Mouse (Mus musculus) midbrain, embryonic 14.5 days (tissue): ENCODE measurements around the gene Serping1. TPM values are rescaled to one million over a fixed set of nuclear protein-coding genes. Genes with fewer than 3 reads are reported as not detected.

ENCODE experiments used
- ATAC-seq: fragments of 200-750 bp; cut with Nextera tagmentation; 2 replicates; pipeline ENCODE4 v1.8.0; 2017; ENCODE audit warnings: moderate number of reproducible peaks, moderate library complexity; ENCODE audit not compliant: low FRiP score, low TSS enrichment
- DNase-seq: peaks from one replicate; pipeline ENCODE4 v3.0.0-alpha.2; 2015
- H3K27ac ChIP-seq: fragments of 300-500 bp; sonication (generic); replicated peaks from 2 replicates; pipeline ENCODE4 v1.5.1; 2014; ENCODE audit warnings: mild to moderate bottlenecking, low read depth, low read length, moderate library complexity
- H3K27me3 ChIP-seq: fragments of 300-500 bp; sonication (generic); 2 replicates; pipeline ENCODE4 v1.6.1; 2014; ENCODE audit warnings: low read length, control low read depth, mixed read lengths; ENCODE audit not compliant: control insufficient read depth, insufficient read depth
- H3K36me3 ChIP-seq: fragments of 300-500 bp; sonication (generic); 2 replicates; pipeline ENCODE4 v1.6.1; 2014; ENCODE audit warnings: low read length, control low read depth; ENCODE audit not compliant: control insufficient read depth, insufficient read depth
- H3K4me1 ChIP-seq: fragments of 300-500 bp; sonication (generic); 2 replicates; pipeline ENCODE4 v1.6.1; 2014; ENCODE audit warnings: mild to moderate bottlenecking, antibody characterized with exemption, low read length, control low read depth; ENCODE audit not compliant: control insufficient read depth, insufficient read depth
- H3K4me2 ChIP-seq: fragments of 300-500 bp; sonication (generic); 2 replicates; pipeline ENCODE4 v1.6.1; 2014; ENCODE audit warnings: mild to moderate bottlenecking, low read length, moderate library complexity
- H3K4me3 ChIP-seq: fragments of 300-500 bp; sonication (generic); replicated peaks from 2 replicates; pipeline ENCODE4 v1.5.1; 2014; ENCODE audit warnings: low read depth, low read length
- H3K9ac ChIP-seq: fragments of 300-500 bp; sonication (generic); replicated peaks from 2 replicates; pipeline ENCODE4 v1.6.1; 2014; ENCODE audit warnings: mild to moderate bottlenecking, low read length, moderate library complexity
- H3K9me3 ChIP-seq: fragments of 300-500 bp; sonication (generic); 2 replicates; pipeline ENCODE4 v1.6.1; 2016; ENCODE audit warnings: low read length, control low read depth, mixed read lengths; ENCODE audit not compliant: control insufficient read depth
- WGBS: fragments of 180-500 bp; shearing (Covaris S2); extraction: QIAGEN DNeasy Blood & Tissue Kit; methylation state at CpG from one replicate; pipeline ENCODE4 v1.1.7; 2014; 5-methylcytosine and 5-hydroxymethylcytosine counted together
- polyA plus RNA-seq: library from polyadenylated mRNA; unstranded; fragments of >200 nt; fragmentation: Nextera tagmentation; extraction: Ambion mirVana; gene quantifications from 2 replicates; pipeline ENCODE4 v1.2.1, GENCODE M21; 2014

The Serping1 gene
- polyA plus RNA-seq, 1 experiment from 2014 or later, result 33.6 TPM

DNA sequence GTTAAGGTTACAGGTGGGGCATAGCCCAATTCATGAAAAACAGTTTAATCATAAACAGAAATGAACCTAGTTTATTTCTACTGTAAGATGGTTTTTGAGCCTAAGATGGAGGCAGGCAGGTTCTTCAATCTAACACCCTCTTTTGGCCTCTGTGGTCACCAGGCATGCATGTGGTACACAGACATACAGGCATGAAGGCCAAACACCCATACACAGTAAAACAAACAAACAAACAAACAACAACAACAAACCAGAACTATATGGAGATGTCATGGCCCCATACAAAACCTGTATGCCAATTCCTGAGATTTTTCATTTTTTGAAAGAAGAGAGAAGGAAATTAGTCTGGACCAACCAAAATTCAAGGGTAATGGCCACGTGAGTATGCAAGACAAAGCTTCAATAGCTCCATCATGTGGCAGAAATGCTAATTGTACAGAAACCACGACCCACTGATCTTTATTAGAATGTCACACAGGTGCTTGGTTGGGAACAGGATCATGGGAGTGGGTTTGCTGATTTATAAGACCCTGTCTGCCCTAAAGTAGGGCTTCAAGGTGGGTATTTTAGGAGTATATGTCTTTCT lies 16.6 kb downstream of the Serping1 start:
- ATAC-seq, result peak; percentile 68; the same call in 1 of the 2 replicates
- H3K27me3 ChIP-seq, result no peaks in the 10 kb centered on the region
- H3K9ac ChIP-seq, result no peak overlapping the region
- WGBS, result 2% methylated on average over 2 of the region's 2 CpGs
- DNase-seq, result peak; percentile 82
- no peaks in the 10 kb centered on the region for H3K4me1 ChIP-seq
- H3K9me3 ChIP-seq, result no peaks in the 10 kb centered on the region
- no peaks in the 10 kb centered on the region for H3K36me3 ChIP-seq
- H3K4me2 ChIP-seq, result no peak overlapping the region
- H3K27ac ChIP-seq, result no peak overlapping the region
- H3K4me3 ChIP-seq, result no peak overlapping the region

DNA sequence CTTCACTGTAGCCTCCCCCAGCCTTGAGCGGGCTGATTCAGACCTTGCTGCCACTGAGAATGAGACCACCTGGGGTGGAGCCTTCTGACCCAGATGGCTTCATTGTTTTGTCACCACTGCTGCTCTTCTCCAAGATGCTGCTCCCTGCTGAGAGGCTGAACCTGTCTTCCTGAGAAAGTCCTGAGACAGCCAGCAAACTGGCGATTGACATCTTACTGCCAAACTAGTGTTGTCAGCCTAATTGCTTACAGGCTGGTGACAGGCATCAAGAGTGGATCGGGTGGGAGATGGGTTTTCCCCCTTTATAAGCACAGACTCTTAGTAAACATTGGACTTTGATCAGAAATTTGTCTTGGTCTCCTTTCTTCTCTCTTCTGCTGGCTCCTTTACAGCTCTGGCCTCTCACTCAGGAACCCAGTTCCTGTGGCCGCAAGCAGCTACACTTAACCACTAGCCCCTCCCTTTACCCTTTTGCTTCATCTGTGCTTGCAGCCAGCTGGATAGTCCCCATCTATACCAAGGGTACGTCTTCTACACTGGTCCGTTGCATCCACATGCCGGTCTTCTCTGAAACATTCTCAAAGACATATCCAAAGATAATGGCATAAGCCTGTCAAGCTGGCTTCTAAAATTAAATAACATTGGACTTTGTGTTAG lies 18.1 kb downstream of the Serping1 start:
- Histone ChIP-seq H3K27me3 (no peaks in the 10 kb centered on the region), H3K27ac (no peak overlapping the region), H3K9ac (no peak overlapping the region), H3K4me1 (no peaks in the 10 kb centered on the region), H3K36me3 (no peaks in the 10 kb centered on the region), H3K4me2 (no peak overlapping the region), H3K4me3 (no peak overlapping the region), H3K9me3 (no peaks in the 10 kb centered on the region)
- no peak for ATAC-seq
- DNase-seq, result no peak
- 55% methylated on average over 7 of the region's 7 CpGs for WGBS

DNA sequence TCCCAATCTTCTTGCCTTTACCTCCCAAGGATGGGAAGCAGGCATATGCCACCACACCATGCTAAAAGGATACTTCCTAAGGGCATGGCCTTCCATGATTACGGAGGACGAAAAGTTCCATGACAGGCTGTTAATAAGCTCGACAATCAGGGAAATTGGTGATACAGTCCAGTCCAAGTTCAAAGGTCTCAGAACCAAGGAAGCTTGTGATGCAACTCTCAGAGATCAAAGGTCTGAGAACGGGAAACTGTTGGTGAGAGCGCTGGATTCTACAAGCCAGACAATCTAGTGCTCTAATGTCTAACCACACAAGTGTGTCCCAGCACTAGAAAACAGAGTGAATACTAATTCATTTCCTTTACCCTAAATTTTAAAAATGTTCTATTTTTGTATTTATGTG lies 19.0 kb downstream of the Serping1 start:
- H3K36me3 ChIP-seq, result no peaks in the 10 kb centered on the region
- no peak overlapping the region for H3K9ac ChIP-seq
- no peaks in the 10 kb centered on the region for H3K4me1 ChIP-seq
- H3K4me3 ChIP-seq, result no peak overlapping the region
- no peak overlapping the region for H3K4me2 ChIP-seq
- H3K9me3 ChIP-seq, result no peaks in the 10 kb centered on the region
- no peak overlapping the region for H3K27ac ChIP-seq
- ATAC-seq, result no peak
- H3K27me3 ChIP-seq, result no peaks in the 10 kb centered on the region
- no peak for DNase-seq
- WGBS, result 88% methylated on average over 5 of the region's 5 CpGs

DNA sequence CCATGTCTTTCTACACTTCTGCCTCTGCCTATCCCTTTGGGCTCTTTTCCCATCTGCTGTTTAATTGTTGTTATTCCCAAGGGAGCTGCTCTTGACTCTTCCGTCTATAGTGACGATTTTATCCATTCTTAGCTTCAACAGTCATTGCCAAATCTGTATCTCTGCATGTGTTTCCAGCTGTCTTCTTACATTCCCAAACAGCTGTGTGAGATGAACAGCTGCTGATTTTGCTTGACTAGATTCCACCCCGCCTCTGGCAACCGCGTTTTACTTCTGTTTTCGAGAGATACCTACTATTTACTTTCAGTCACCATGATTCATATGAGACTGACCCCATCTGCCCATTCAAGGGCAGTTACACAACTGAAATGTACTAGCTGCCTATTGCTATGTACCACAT lies 25.1 kb downstream of the Serping1 start:
- Histone ChIP-seq H3K9me3 (no peaks in the 10 kb centered on the region), H3K36me3 (no peaks in the 10 kb centered on the region), H3K27me3 (no peaks in the 10 kb centered on the region), H3K4me1 (no peaks in the 10 kb centered on the region), H3K4me2 (no peak overlapping the region), H3K4me3 (no peak overlapping the region), H3K27ac (no peak overlapping the region), H3K9ac (no peak overlapping the region)
- no peak for DNase-seq
- ATAC-seq, result no peak
- 80% methylated on average over 6 of the region's 6 CpGs for WGBS

DNA sequence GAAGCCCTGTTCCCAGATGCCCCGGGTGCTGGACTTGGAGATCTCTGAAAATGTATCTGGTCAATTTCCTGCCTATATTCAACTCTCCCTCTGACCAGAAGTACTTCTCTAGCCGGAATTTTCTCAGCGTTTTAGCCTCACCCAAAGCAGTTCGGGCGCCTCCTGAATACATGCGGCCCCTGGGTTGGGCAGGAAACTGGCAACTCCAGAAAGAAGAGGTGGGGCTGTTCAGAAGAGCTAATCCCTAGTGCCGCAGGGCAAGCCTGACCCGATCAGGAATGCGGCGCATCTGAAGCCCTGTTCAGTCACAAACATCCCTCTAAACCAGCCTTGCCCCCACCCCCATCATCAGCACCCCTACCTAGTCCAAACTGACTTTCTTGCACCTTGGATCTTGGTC lies 31.1 kb downstream of the Serping1 start:
- Histone ChIP-seq H3K4me1 (peaks cover 26% of the 10 kb centered on the region), H3K27ac (peak overlapping the region; percentile 97), H3K36me3 (no peaks in the 10 kb centered on the region), H3K27me3 (no peaks in the 10 kb centered on the region), H3K4me2 (peak overlapping the region; percentile 86), H3K9ac (peak overlapping the region; percentile 34; the same call in 1 of the 2 replicates), H3K9me3 (no peaks in the 10 kb centered on the region), H3K4me3 (peak overlapping the region; percentile 72)
- peak; percentile 21 for ATAC-seq
- 1% methylated on average over 10 of the region's 10 CpGs for WGBS
- DNase-seq, result peak; percentile 58

DNA sequence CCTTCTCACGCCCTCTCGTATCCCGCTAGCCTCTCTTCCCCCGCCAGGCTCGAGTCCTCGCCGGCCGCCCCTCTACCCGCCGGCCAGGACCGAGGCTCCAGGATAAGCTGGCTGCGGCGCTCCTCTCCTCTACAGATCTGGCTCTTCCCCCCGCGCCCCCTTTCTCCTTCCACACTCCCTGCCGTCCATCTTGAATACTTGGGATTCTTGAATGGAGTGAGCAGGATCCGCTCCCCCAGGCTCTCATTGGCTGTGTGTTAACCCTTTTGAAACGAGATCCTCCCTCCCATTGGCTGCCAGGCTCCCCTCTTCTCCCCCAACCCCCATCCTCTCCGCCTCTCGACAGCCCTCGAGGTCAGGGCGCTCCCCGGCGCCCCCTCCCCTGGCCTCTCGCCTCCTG lies 31.7 kb downstream of the Serping1 start, which contains the start of gene Gm19426:
Gm19426 (minus strand) TSS at position 95 of the 400 bp plus-strand sequence.
- WGBS, result under 1% methylated on average over 25 of the region's 25 CpGs
- Histone ChIP-seq H3K4me1 (peaks cover 29% of the 10 kb centered on the region), H3K27ac (peak within 1 kb of the TSS; percentile 97), H3K36me3 (no peaks in the 10 kb centered on the region), H3K9me3 (no peaks in the 10 kb centered on the region), H3K4me3 (peak within 1 kb of the TSS; percentile 72), H3K27me3 (no peaks in the 10 kb centered on the region), H3K4me2 (peak within 1 kb of the TSS; percentile 86), H3K9ac (peak within 1 kb of the TSS; percentile 91)
- ATAC-seq (peak; percentile 91), DNase-seq (peak; percentile 95)

DNA sequence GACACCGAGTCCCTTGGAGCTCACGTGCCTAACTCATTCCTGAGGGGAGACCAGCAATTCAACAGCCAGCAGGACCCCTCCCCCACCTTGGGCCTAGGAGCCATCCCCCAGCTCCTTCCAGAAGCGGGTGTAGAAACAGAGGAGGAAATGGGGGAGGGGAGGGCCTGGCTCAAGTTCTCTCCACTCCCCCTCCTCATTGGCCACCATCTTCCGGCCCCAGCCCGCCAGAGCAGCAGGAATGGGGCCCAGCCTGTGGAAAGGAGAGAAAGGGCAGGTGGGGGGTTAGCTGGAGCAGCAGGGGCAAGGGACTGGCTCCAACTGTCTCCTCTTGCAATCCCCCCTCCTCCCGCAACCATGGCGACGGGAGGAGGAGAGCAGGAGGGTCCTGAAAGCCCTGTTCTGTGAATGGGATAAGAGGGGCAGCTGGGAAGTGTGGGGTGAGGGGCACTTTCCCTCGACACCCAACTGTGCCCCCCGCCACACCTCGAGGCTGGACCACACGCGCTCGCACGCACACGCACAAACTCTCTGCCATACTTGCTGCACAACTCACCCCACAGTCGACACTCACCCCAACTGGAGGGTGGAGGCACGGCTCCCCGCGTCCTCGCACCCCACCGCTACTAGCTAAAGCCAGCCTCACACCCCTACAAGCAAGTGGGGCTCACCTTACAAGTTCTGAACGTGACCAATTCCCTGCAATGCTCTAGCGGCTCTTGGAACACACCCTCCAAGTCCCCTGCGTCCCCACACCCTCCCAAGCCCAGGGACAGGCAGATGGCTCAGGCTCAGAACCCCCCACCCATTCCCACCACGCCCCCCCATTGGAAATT lies 32.6 kb downstream of the Serping1 start:
- Histone ChIP-seq H3K9ac (peak overlapping the region; percentile 91), H3K4me2 (peak overlapping the region; percentile 86), H3K36me3 (no peaks in the 10 kb centered on the region), H3K27ac (peak overlapping the region; percentile 97), H3K4me3 (peak overlapping the region; percentile 72), H3K9me3 (no peaks in the 10 kb centered on the region), H3K4me1 (peaks cover 37% of the 10 kb centered on the region), H3K27me3 (no peaks in the 10 kb centered on the region)
- under 1% methylated on average over 26 of the region's 26 CpGs for WGBS
- DNase-seq (peak; percentile 87), ATAC-seq (peak; percentile 79)

DNA sequence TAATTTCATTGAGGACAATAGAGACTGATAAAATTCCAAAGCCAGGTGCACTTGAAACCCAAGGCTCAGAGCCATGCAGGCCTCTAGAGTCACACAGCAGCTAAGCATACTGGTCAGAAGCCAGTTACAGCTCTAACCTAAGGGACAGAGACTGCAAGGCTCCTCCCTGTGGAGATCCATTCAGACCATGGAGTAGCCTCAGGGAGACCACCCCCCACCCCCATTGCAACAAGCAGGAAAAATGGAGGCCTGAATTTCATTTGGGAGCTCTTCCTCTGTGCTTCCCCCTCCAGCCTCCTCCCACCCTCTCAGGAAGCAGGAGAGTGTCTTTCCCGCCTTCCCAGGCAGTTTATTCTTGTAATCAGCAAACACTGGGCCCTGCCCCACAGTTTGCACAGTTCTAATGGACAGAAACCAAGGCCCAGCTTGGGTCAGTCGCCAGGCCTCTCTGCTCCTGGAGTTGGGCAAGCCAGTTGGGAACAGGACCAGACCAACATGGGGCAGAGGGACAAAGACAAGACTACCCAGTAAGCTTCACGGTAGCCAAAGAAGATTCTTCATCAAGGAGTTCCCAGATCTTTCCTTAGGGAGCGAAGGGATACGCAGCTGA lies 33.3 kb downstream of the Serping1 start:
- no peaks in the 10 kb centered on the region for H3K9me3 ChIP-seq
- ATAC-seq (no peak), DNase-seq (no peak)
- H3K4me1 ChIP-seq, result peaks cover 45% of the 10 kb centered on the region
- under 1% methylated on average over 5 of the region's 5 CpGs for WGBS
- peak overlapping the region; percentile 72 for H3K4me3 ChIP-seq
- H3K4me2 ChIP-seq, result peak overlapping the region; percentile 86
- no peaks in the 10 kb centered on the region for H3K27me3 ChIP-seq
- peak overlapping the region; percentile 97 for H3K27ac ChIP-seq
- H3K9ac ChIP-seq, result peak overlapping the region; percentile 91
- H3K36me3 ChIP-seq, result no peaks in the 10 kb centered on the region
